Comparison of ENCODE assay signal across 8 mouse cellular contexts in genomic region chr9:35423265-35423664, GRCm38 (mm10). TPM values are rescaled to one million over a fixed set of nuclear protein-coding genes. Genes with fewer than 3 reads are reported as not detected.
DNase-seq lines count a peak whose midpoint lies in the region; ATAC-seq lines count a peak whose summit lies in the region.

No protein-coding gene starts in this region.

- H3K4me3 ChIP-seq in kidney, embryonic 16.5 days (ENCODE audit: low read length), result peak overlapping the region; percentile 19
- peak overlapping the region; percentile 94 for H3K4me3 ChIP-seq in embryonic facial prominence, embryonic 11.5 days (ENCODE audit: low read depth, low read length)
- H3K4me3 ChIP-seq in intestine, embryonic 16.5 days (ENCODE audit: low read length), result peak overlapping the region; percentile 25
- peak overlapping the region; percentile 14; the same call in 1 of the 2 replicates for H3K4me3 ChIP-seq in stomach, embryonic 15.5 days (replicated peaks)

- DNase-seq in kidney, postnatal 25 days, result no peak
- DNase-seq in embryonic facial prominence, embryonic 11.5 days (ENCODE audit: low spot score), result peak; percentile 26
- DNase-seq in yolk sac, embryonic 10.5 days (ENCODE audit: low spot score), result no peak
- no peak for DNase-seq in frontal cortex, postnatal 14 days (ENCODE audit: low spot score in 2 of 2)
- DNase-seq in lung, postnatal 10 days, result no peak

- peak overlapping the region; percentile 60 for H3K4me2 ChIP-seq in kidney, embryonic 16.5 days (replicated peaks; ENCODE audit: low read depth, low read length)
- H3K4me2 ChIP-seq in embryonic facial prominence, embryonic 11.5 days (ENCODE audit: low read depth, low read length), result peak overlapping the region; percentile 37
- peak overlapping the region; percentile 45 for H3K4me2 ChIP-seq in intestine, embryonic 16.5 days (ENCODE audit: low read depth, low read length)
- H3K4me2 ChIP-seq in stomach, embryonic 15.5 days, result peak overlapping the region; percentile 38

- no peak for ATAC-seq in kidney, embryonic 16.5 days (ENCODE audit: low FRiP score, low TSS enrichment)
- no peak for ATAC-seq in embryonic facial prominence, embryonic 11.5 days (replicated peaks; ENCODE audit: insufficient number of reproducible peaks, low FRiP score, low TSS enrichment, low read depth)
- no peak for ATAC-seq in intestine, embryonic 16.5 days
- ATAC-seq in stomach, embryonic 15.5 days (ENCODE audit: insufficient read depth, low FRiP score, low read depth), result no peak

- peaks cover 45% of the 10 kb centered on the region for H3K4me1 ChIP-seq in kidney, embryonic 16.5 days (ENCODE audit: insufficient read depth, low read length)
- H3K4me1 ChIP-seq in embryonic facial prominence, embryonic 11.5 days (ENCODE audit: control insufficient read depth, insufficient read depth, low read length), result no peaks in the 10 kb centered on the region
- H3K4me1 ChIP-seq in intestine, embryonic 16.5 days (ENCODE audit: control insufficient read depth, insufficient read depth, low read length), result peaks cover 12% of the 10 kb centered on the region
- H3K4me1 ChIP-seq in stomach, embryonic 15.5 days, result peaks cover 14% of the 10 kb centered on the region

- H3K27ac ChIP-seq in kidney, embryonic 16.5 days (ENCODE audit: low read length), result no peak overlapping the region
- H3K27ac ChIP-seq in embryonic facial prominence, embryonic 11.5 days (replicated peaks; ENCODE audit: low read depth, low read length), result no peak overlapping the region
- no peak overlapping the region for H3K27ac ChIP-seq in intestine, embryonic 16.5 days (ENCODE audit: low read length)
- no peak overlapping the region for H3K27ac ChIP-seq in stomach, embryonic 15.5 days

- H3K27me3 ChIP-seq in kidney, embryonic 16.5 days (ENCODE audit: insufficient read depth, low read length), result no peaks in the 10 kb centered on the region; the same call in 1 of the 2 replicates
- H3K27me3 ChIP-seq in embryonic facial prominence, embryonic 11.5 days (ENCODE audit: control insufficient read depth, insufficient read depth, low read length), result no peaks in the 10 kb centered on the region
- H3K27me3 ChIP-seq in intestine, embryonic 16.5 days (replicated peaks; ENCODE audit: control insufficient read depth, insufficient read depth, low read length), result no peaks in the 10 kb centered on the region
- H3K27me3 ChIP-seq in stomach, embryonic 15.5 days (replicated peaks), result no peaks in the 10 kb centered on the region

- WGBS in kidney, embryonic 16.5 days, result 40% methylated on average over 4 of the region's 4 CpGs
- WGBS in embryonic facial prominence, embryonic 11.5 days, result 7% methylated on average over 4 of the region's 4 CpGs
- WGBS in intestine, embryonic 16.5 days, result 33% methylated on average over 4 of the region's 4 CpGs
- WGBS in stomach, embryonic 15.5 days, result 32% methylated on average over 4 of the region's 4 CpGs

- no peaks in the 10 kb centered on the region for H3K9me3 ChIP-seq in kidney, embryonic 16.5 days (ENCODE audit: low read length)
- H3K9me3 ChIP-seq in embryonic facial prominence, embryonic 11.5 days (replicated peaks; ENCODE audit: control insufficient read depth, low read length), result no peaks in the 10 kb centered on the region
- no peaks in the 10 kb centered on the region for H3K9me3 ChIP-seq in intestine, embryonic 16.5 days (ENCODE audit: control insufficient read depth, low read length)
- H3K9me3 ChIP-seq in stomach, embryonic 15.5 days, result no peaks in the 10 kb centered on the region

- H3K36me3 ChIP-seq in kidney, embryonic 16.5 days (ENCODE audit: insufficient read depth, low read length), result no peaks in the 10 kb centered on the region
- H3K36me3 ChIP-seq in embryonic facial prominence, embryonic 11.5 days (replicated peaks; ENCODE audit: control insufficient read depth, insufficient read depth, low read depth, low read length), result no peaks in the 10 kb centered on the region
- H3K36me3 ChIP-seq in intestine, embryonic 16.5 days (ENCODE audit: control insufficient read depth, insufficient read depth, low read length), result no peaks in the 10 kb centered on the region
- no peaks in the 10 kb centered on the region for H3K36me3 ChIP-seq in stomach, embryonic 15.5 days

- H3K9ac ChIP-seq in kidney, embryonic 16.5 days (replicated peaks; ENCODE audit: low read length), result 0 out of 2 replicates have a peak overlapping the region, but pooled peaks have one; percentile 3
- peak overlapping the region; percentile 5; the same call in 1 of the 2 replicates for H3K9ac ChIP-seq in embryonic facial prominence, embryonic 11.5 days (replicated peaks; ENCODE audit: low read length)
- peak overlapping the region; percentile 53 for H3K9ac ChIP-seq in intestine, embryonic 16.5 days (ENCODE audit: low read depth, low read length)
- H3K9ac ChIP-seq in stomach, embryonic 15.5 days, result no peak overlapping the region

RNA-seq across cellular contexts. Expression of gene Cdon, which starts 2.3 kb away (rescaled TPM):
- 3.8 and 4.2 TPM in 2 replicates for polyA plus RNA-seq in kidney, embryonic 16.5 days (2015; fragmentation: Nextera tagmentation; extraction: Ambion mirVana)
- 7.5 and 9.4 TPM in 2 replicates for polyA plus RNA-seq in embryonic facial prominence, embryonic 11.5 days (2014; fragmentation: Nextera tagmentation; extraction: Ambion mirVana)
- polyA plus RNA-seq in intestine, embryonic 16.5 days (2015; fragmentation: Nextera tagmentation; extraction: Ambion mirVana), result 4.7 and 5.5 TPM in 2 replicates
- polyA plus RNA-seq in stomach, embryonic 15.5 days (2015; fragmentation: Nextera tagmentation; extraction: Ambion mirVana), result 10.2 and 10.4 TPM in 2 replicates

Comparison
In these comparisons a context has a peak if more than half of its experiments do, and no peak if none do; other contexts are left out.
1. H3K4me3 ChIP-seq: peak in every context shown above with its lines; median percentile 94 in embryonic facial prominence, embryonic 11.5 days; 25 in intestine, embryonic 16.5 days; 19 in kidney, embryonic 16.5 days; 14 in stomach, embryonic 15.5 days.